Mouse (Mus musculus) intestine, postnatal 0 days (tissue): ENCODE measurements around the gene Soga1. TPM values are rescaled to one million over a fixed set of nuclear protein-coding genes. Genes with fewer than 3 reads are reported as not detected.

ENCODE experiments used
- ATAC-seq: fragments of 200-750 bp; cut with Nextera tagmentation; 2 replicates; pipeline ENCODE4 v1.8.0; 2017; ENCODE audit warnings: mild to moderate bottlenecking, moderate TSS enrichment, moderate library complexity
- H3K27ac ChIP-seq: fragments of 300-500 bp; sonication (generic); 2 replicates; pipeline ENCODE4 v1.5.1; 2014; ENCODE audit warnings: mild to moderate bottlenecking, low read depth, low read length, moderate library complexity
- H3K27me3 ChIP-seq: fragments of 300-500 bp; sonication (generic); replicated peaks from 2 replicates; pipeline ENCODE4 v1.6.1; 2014; ENCODE audit warnings: low read length, mixed read lengths; ENCODE audit not compliant: control insufficient read depth, insufficient read depth
- H3K36me3 ChIP-seq: fragments of 300-500 bp; sonication (generic); 2 replicates; pipeline ENCODE4 v1.6.1; 2014; ENCODE audit warnings: mild to moderate bottlenecking, moderate library complexity; ENCODE audit not compliant: control insufficient read depth, insufficient read depth
- H3K4me1 ChIP-seq: fragments of 300-500 bp; sonication (generic); replicated peaks from 2 replicates; pipeline ENCODE4 v1.6.1; 2014; ENCODE audit warnings: antibody characterized with exemption, low read length, mixed read lengths; ENCODE audit not compliant: control insufficient read depth, insufficient read depth
- H3K4me2 ChIP-seq: fragments of 300-500 bp; sonication (generic); replicated peaks from 2 replicates; pipeline ENCODE4 v1.6.1; 2014; ENCODE audit warnings: low read depth, mild to moderate bottlenecking, moderate library complexity
- H3K4me3 ChIP-seq: fragments of 300-500 bp; sonication (generic); 2 replicates; pipeline ENCODE4 v1.5.1; 2014; ENCODE audit warnings: low read depth, low read length
- H3K9ac ChIP-seq: fragments of 300-500 bp; sonication (generic); 2 replicates; pipeline ENCODE4 v1.6.1; 2014; ENCODE audit warnings: mild to moderate bottlenecking, low read depth, low read length
- H3K9me3 ChIP-seq: fragments of 300-500 bp; sonication (generic); 2 replicates; pipeline ENCODE4 v1.6.1; 2016; ENCODE audit warnings: mixed run types; ENCODE audit not compliant: control insufficient read depth
- CTCF ChIP-seq: sonication (generic); IDR thresholded peaks from 2 replicates; pipeline ENCODE4 v1.5.1; 2016; ENCODE audit warnings: low read depth, mild to moderate bottlenecking, control low read depth, antibody characterized with exemption, moderate library complexity
- WGBS: fragments of 180-500 bp; shearing (Covaris S2); extraction: QIAGEN DNeasy Blood & Tissue Kit; methylation state at CpG from one replicate; pipeline ENCODE4 v1.1.7; 2014; 5-methylcytosine and 5-hydroxymethylcytosine counted together
- polyA plus RNA-seq: library from polyadenylated mRNA; unstranded; fragments of >200 nt; fragmentation: Nextera tagmentation; extraction: Ambion mirVana; gene quantifications from 2 replicates; pipeline ENCODE4 v1.2.1, GENCODE M21; 2015

Gene Soga1
- polyA plus RNA-seq, 1 experiment from 2014 or later, result 0.90 TPM

DNA sequence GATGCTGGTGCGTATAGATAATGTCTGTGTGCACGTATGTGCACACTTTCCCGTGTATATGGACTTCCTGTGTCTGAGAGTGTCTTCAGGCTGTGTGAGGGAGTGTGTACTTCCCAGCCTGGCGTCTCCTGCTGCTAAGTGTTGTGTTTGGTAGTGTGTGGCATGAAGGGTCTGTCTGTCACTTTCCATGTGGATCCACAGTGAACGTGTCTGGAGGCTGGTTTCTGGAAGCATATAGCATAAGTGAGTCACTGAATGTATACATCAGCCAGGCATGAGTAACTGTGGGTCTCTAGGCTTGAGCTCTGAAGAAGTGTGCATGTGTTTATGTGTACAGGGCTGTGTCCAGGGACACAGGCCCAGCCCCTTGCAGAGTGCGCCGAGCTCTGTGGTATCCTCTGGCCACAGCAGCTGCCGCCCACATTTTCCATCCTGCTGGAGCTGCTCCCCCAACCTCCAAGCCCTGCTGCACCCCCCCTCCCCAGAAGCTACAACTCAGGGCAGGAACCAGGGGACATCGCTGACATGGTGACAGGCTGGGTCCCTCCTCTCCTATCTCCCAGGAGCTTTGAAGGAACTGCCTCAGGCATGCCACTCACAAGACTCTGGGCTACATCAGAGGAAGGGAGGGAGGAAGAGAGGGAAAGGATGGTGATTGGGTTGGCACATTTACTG lies 5.5 kb downstream of the Soga1 start:
- Histone ChIP-seq H3K4me2 (peak overlapping the region; percentile 9; the same call in 1 of the 2 replicates), H3K36me3 (0 out of 2 replicates have a peak, but pooled peaks cover 8% of the 10 kb centered on the region), H3K9ac (no peak overlapping the region), H3K27me3 (peaks cover 16% of the 10 kb centered on the region), H3K4me3 (no peak overlapping the region), H3K27ac (no peak overlapping the region), H3K4me1 (peaks cover 11% of the 10 kb centered on the region), H3K9me3 (no peaks in the 10 kb centered on the region)
- 60% methylated on average over 9 of the region's 9 CpGs for WGBS
- no peak for TF ChIP-seq CTCF
- no peak for ATAC-seq

DNA sequence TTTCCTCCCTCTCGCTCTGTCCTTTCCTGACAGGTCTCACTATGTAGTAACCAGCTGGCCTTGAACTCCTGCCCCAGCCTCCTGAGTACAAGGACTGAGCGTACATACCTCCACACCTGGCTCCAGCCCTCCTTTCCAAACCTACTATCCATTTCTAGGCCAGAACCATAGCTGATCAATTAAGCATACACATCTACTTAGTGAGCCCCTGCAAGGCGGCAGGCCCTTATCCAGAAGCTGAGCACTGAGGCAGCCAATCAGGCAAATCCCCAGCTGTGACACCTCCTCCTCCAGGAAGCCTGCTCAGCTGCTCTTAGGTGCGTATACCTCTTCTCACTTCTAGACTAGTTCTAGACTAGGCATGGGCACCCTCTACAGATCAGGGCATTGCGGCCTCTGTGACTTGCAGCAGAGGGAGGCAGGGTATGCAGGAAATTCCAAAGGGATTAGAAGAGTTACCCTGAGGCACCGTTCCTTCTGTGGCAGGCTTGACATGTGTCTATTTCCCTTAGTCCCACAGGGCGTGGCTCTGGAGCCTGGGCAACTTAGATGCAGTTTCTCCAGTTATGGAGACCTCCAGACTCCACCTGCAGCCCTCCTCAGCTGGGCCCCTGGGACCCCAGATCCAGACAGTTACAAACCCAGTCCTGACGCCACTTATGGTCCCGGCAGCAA lies 6.6 kb downstream of the Soga1 start:
- 64% methylated on average over 9 of the region's 9 CpGs for WGBS

DNA sequence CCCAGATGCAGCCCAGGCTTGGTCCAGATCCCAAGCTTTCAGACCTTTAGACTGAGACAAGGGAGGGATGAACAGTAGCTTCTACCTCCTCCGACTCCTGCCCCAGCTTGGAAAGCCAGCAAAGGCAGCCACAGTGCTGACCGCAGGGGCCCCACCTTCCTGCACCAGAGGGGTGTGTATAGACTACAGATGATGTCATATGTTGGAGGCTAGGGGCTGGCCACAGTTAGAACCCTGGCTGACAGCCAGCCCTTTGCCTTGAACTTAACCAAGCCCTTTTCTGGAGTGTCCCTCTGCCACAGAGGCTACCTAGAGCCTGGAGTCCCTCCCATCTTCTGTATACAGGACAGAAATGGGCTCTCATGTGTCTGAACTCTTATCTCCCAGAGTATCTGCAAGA lies 7.5 kb downstream of the Soga1 start:
- H3K4me3 ChIP-seq, result no peak overlapping the region
- 0 out of 2 replicates have a peak, but pooled peaks cover 8% of the 10 kb centered on the region for H3K36me3 ChIP-seq
- 2% methylated on average over 2 of the region's 2 CpGs for WGBS
- H3K9ac ChIP-seq, result no peak overlapping the region
- no peak for TF ChIP-seq CTCF
- peak overlapping the region; percentile 10; the same call in 1 of the 2 replicates for H3K4me2 ChIP-seq
- H3K4me1 ChIP-seq, result peaks cover 11% of the 10 kb centered on the region
- no peaks in the 10 kb centered on the region; the same call in 1 of the 2 replicates for H3K27me3 ChIP-seq
- no peaks in the 10 kb centered on the region for H3K9me3 ChIP-seq
- H3K27ac ChIP-seq, result 0 out of 2 replicates have a peak overlapping the region, but pooled peaks have one; percentile 73
- peak; percentile 27 for ATAC-seq

More for the DNA sequence above, 6.6 kb downstream of the Soga1 start:
- no peak overlapping the region for H3K27ac ChIP-seq
- H3K36me3 ChIP-seq, result 0 out of 2 replicates have a peak, but pooled peaks cover 8% of the 10 kb centered on the region
- no peak for ATAC-seq
- no peak for TF ChIP-seq CTCF
- H3K27me3 ChIP-seq, result peaks cover 6% of the 10 kb centered on the region; the same call in 1 of the 2 replicates
- H3K9ac ChIP-seq, result no peak overlapping the region
- H3K4me2 ChIP-seq, result no peak overlapping the region
- H3K4me1 ChIP-seq, result peaks cover 11% of the 10 kb centered on the region
- no peaks in the 10 kb centered on the region for H3K9me3 ChIP-seq
- H3K4me3 ChIP-seq, result no peak overlapping the region

DNA sequence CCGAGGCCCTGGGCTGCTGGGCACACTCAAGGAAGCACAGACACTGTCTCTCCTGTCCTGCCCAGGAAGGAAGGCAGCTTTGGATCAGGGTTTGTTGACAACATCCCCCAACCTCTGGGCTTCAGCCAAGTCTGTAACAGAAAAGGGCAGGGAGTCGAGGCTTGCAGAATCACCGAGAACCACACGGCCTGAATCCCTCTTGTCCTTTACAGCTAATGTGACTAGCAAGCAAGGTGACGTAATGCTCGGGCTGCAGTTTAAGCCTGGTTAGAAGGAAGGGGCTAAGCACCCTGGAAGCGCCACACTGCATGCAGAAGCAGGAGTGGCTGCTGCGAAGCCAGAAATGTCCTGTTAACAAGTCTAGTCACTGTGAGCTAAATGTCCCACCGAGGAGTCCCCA lies 8.7 kb downstream of the Soga1 start:
- ATAC-seq, result no peak
- Histone ChIP-seq H3K9me3 (no peaks in the 10 kb centered on the region), H3K27ac (peak overlapping the region; percentile 73), H3K36me3 (0 out of 2 replicates have a peak, but pooled peaks cover 8% of the 10 kb centered on the region), H3K9ac (no peak overlapping the region), H3K4me2 (no peak overlapping the region), H3K4me3 (no peak overlapping the region), H3K27me3 (no peaks in the 10 kb centered on the region), H3K4me1 (peaks cover 11% of the 10 kb centered on the region)
- TF ChIP-seq CTCF, result no peak
- 48% methylated on average over 9 of the region's 9 CpGs for WGBS

DNA sequence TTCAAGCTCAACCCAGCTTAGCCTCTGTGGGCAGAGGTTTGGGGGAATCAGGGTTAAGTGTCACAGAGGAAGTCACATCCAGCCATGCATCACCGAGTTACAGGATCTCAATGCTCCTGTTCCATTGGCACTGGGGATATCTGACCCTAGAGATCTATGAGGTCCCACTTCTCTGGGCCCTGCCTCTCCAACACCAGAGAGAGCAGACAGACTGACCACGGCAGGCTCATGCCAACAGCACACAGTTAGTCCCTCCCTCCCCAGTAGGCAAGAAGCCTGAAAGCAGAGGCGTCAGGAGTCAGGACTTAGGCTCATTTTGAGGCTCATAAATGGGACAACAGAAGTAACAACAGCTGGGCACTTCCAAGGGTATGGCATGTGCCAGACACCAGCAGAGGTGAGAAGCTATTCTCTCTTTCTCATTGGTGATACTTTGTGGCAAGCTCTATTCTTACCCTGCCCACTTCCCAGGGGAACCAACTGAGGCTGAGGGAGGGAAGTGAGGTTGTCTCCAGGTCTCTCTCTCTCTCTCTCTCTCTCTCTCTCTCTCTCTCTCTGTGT lies 9.2 kb downstream of the Soga1 start:
- Histone ChIP-seq H3K27ac (peak overlapping the region; percentile 73), H3K36me3 (0 out of 2 replicates have a peak, but pooled peaks cover 8% of the 10 kb centered on the region), H3K9me3 (no peaks in the 10 kb centered on the region), H3K4me2 (no peak overlapping the region), H3K4me1 (peaks cover 15% of the 10 kb centered on the region), H3K9ac (no peak overlapping the region), H3K27me3 (no peaks in the 10 kb centered on the region), H3K4me3 (no peak overlapping the region)
- WGBS, result 49% methylated on average over 3 of the region's 3 CpGs
- TF ChIP-seq CTCF, result no peak
- no peak for ATAC-seq

DNA sequence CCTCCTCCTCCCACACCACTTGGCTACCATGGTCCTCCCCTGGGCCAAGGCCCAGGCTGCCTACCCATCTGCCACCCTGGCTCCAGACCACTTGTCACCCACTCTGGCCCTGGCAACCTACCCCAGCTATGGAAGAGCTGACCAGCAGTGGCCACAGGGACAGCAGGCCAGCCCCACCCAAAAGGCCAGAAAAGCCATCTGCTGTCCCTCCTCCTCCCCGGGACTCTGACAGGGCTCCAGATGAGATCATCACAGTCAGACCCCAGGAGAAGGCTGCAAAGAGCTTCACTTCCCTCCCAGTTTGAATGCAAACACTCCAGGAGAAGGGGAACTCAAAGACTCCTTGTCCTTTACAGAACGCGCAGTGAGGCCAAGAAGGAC lies 9.7 kb downstream of the Soga1 start:
- peaks cover 13% of the 10 kb centered on the region for H3K4me1 ChIP-seq
- H3K36me3 ChIP-seq, result 0 out of 2 replicates have a peak, but pooled peaks cover 8% of the 10 kb centered on the region
- no peak overlapping the region for H3K4me3 ChIP-seq
- H3K27ac ChIP-seq, result peak overlapping the region; percentile 73
- H3K9me3 ChIP-seq, result no peaks in the 10 kb centered on the region
- H3K4me2 ChIP-seq, result no peak overlapping the region
- 37% methylated on average over 3 of the region's 3 CpGs for WGBS
- no peaks in the 10 kb centered on the region for H3K27me3 ChIP-seq
- ATAC-seq, result no peak
- H3K9ac ChIP-seq, result 0 out of 2 replicates have a peak overlapping the region, but pooled peaks have one; percentile 26
- no peak for TF ChIP-seq CTCF
